Mouse (Mus musculus): ENCODE data around the gene Egfem1. TPM values are rescaled to one million over a fixed set of nuclear protein-coding genes. Genes with fewer than 3 reads are reported as not detected.

Gene Egfem1
- polyA plus RNA-seq, 1 experiment from 2014 or later: 1.1 TPM

DNA sequence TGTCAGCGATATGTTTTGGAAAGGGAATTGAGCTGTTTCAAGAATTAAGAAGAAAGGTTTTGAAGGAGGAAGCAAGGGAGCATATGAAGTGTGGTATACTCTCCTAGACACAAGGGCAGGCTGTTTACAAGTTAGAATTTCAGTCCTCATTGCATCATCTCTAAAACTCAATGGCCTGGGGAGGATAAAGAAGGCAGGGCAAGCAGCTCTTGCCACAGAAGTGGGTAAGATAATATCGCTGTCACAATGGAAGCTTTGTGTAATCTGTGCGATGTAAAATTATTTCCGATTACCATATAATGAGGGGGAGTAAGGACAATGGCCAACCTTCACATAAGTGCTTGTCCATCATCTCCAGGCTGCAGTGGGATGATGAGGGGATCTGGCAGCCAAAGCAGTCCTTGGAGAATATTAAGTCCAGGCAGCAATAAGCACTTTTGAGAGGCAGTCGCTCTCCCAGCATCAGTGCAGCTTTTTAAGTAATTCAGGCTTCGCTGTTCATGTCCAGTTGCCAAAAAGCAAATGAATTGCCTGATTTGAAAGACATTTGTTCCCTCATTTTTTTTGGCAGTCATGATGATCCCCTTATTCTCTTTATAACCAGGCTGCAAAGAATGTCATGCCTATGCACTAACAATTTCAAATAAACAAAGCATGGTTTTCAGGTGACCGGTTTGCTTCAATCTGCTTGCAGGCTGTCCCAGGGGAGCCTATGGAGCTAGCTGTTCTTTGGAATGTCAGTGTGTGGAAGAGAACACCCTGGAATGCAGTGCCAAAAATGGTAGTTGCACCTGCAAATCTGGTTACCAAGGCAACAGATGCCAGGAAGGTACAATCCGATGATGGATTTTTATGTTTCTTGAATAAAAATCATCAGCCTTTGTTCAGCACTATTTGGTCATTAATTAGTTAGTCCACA lies 607.8 kb downstream of the Egfem1 start:
- no peaks in the 10 kb centered on the region for H3K4me1 ChIP-seq (ENCODE audit: control insufficient read depth, insufficient read depth, low read length)
- no peak overlapping the region for H3K9ac ChIP-seq (ENCODE audit: low read depth, low read length)
- H3K36me3 ChIP-seq (ENCODE audit: control insufficient read depth, insufficient read depth, low read length): no peaks in the 10 kb centered on the region
- WGBS: 90% methylated on average over 8 of the region's 8 CpGs
- H3K9me3 ChIP-seq (ENCODE audit: control insufficient read depth, low read length): no peaks in the 10 kb centered on the region
- H3K4me3 ChIP-seq (ENCODE audit: low read length): no peak overlapping the region
- no peak for ATAC-seq (ENCODE audit: low FRiP score, low TSS enrichment)
- no peaks in the 10 kb centered on the region for H3K27me3 ChIP-seq (ENCODE audit: control insufficient read depth, insufficient read depth, low read length)
- H3K27ac ChIP-seq (ENCODE audit: low read depth, low read length): no peak overlapping the region
- H3K4me2 ChIP-seq (replicated peaks; ENCODE audit: low read depth, low read length): no peak overlapping the region

DNA sequence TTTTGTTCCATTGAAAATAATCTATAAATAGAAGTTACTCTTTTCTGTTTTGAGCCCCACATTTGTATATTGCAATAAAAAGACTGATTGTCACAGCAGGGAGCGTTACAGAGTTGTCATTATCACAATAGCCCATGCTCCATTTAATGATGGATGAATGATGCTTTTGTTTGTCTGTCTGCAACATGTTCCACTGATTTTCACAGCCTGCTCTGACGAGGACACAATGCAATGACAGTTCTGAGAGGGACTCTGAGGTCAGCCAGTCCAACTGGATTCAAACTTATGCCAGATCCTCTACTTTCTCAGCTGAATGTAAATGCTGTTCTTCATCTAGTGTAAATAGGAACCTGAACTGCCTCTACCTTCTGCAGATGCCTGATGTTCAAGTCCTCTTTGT lies 619.3 kb downstream of the Egfem1 start:
- H3K9me3 ChIP-seq (ENCODE audit: control insufficient read depth, low read length): no peaks in the 10 kb centered on the region
- WGBS: 65% methylated on average over 2 of the region's 2 CpGs

DNA sequence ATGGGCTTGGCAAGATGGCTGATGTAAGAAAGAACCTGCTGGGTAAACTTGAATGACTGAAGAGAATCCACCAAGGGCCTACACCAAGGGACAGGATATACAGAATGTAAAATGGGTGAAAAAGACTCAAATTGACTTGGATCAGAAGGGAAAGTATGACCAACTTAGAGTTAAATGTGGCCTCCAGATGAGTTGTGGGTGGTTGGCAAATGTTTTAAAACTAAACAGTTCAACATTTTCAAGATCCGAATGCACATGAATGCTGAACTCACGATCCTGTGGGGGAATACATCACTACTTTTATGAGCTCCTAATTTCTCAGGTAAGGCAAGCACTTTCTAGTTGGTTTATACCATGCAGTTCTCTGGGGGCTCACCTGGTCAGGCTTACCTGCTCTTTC lies 625.0 kb downstream of the Egfem1 start:
- no peak overlapping the region for H3K4me2 ChIP-seq (replicated peaks; ENCODE audit: low read depth, low read length)
- no peaks in the 10 kb centered on the region for H3K36me3 ChIP-seq (ENCODE audit: control insufficient read depth, insufficient read depth, low read length)
- no peaks in the 10 kb centered on the region for H3K27me3 ChIP-seq (ENCODE audit: control insufficient read depth, insufficient read depth, low read length)
- H3K4me3 ChIP-seq (ENCODE audit: low read length): no peak overlapping the region
- no peak for ATAC-seq (ENCODE audit: low FRiP score, low TSS enrichment)
- H3K9me3 ChIP-seq (ENCODE audit: control insufficient read depth, low read length): no peaks in the 10 kb centered on the region
- 92% methylated on average over 2 of the region's 2 CpGs for WGBS
- H3K4me1 ChIP-seq (ENCODE audit: control insufficient read depth, insufficient read depth, low read length): no peaks in the 10 kb centered on the region
- H3K9ac ChIP-seq (ENCODE audit: low read depth, low read length): no peak overlapping the region
- H3K27ac ChIP-seq (ENCODE audit: low read depth, low read length): no peak overlapping the region

More for the DNA sequence above, 619.3 kb downstream of the Egfem1 start:
- H3K9ac ChIP-seq (ENCODE audit: low read depth, low read length): no peak overlapping the region
- no peaks in the 10 kb centered on the region for H3K36me3 ChIP-seq (ENCODE audit: control insufficient read depth, insufficient read depth, low read length)
- H3K4me3 ChIP-seq (ENCODE audit: low read length): no peak overlapping the region
- ATAC-seq (ENCODE audit: low FRiP score, low TSS enrichment): no peak
- H3K27me3 ChIP-seq (ENCODE audit: control insufficient read depth, insufficient read depth, low read length): no peaks in the 10 kb centered on the region
- H3K4me2 ChIP-seq (replicated peaks; ENCODE audit: low read depth, low read length): no peak overlapping the region
- H3K4me1 ChIP-seq (ENCODE audit: control insufficient read depth, insufficient read depth, low read length): no peaks in the 10 kb centered on the region
- H3K27ac ChIP-seq (ENCODE audit: low read depth, low read length): no peak overlapping the region

- WGBS: 93% methylated on average over 1 of the region's 1 CpGs
- Histone ChIP-seq H3K4me3 (ENCODE audit: low read length) (no peak overlapping the region), H3K9me3 (ENCODE audit: control insufficient read depth, low read length) (no peaks in the 10 kb centered on the region), H3K27ac (ENCODE audit: low read depth, low read length) (no peak overlapping the region), H3K27me3 (ENCODE audit: control insufficient read depth, insufficient read depth, low read length) (no peaks in the 10 kb centered on the region), H3K4me1 (ENCODE audit: control insufficient read depth, insufficient read depth, low read length) (no peaks in the 10 kb centered on the region), H3K4me2 (replicated peaks; ENCODE audit: low read depth, low read length) (no peak overlapping the region), H3K36me3 (ENCODE audit: control insufficient read depth, insufficient read depth, low read length) (no peaks in the 10 kb centered on the region), H3K9ac (ENCODE audit: low read depth, low read length) (no peak overlapping the region)
- ATAC-seq (ENCODE audit: low FRiP score, low TSS enrichment): no peak
These were observed 625.6 kb downstream of the Egfem1 start for GRCm38 (mm10) chr3:29707467-29707866.

DNA sequence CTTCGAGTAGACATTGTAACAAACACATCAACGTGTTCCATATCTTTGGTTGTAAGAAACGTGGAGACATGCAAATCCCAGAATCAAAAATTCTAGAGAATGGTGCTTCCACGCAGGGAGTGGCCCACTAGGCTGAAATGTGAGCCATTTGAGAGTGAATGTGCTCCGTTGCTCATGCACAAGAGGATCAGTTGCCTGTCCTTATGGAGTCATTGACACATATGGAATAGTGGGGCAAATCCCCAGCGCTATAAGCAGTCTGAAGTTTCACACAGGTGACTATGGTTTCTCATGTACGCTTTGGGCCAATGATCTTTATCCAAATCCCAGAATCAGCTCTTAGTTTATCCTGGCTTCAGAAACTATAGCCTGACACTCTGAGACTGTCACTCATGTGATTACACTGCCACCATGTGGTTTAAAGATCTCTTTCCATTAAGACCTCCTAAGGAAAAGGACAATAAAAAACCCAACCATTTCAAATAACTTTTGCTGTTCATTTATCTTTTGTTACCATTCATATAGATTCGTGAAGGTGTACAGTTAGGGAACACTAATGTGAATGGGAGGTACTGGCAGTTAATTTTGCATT lies 644.6 kb downstream of the Egfem1 start:
- H3K36me3 ChIP-seq (ENCODE audit: control insufficient read depth, insufficient read depth, low read length): no peaks in the 10 kb centered on the region
- WGBS: 61% methylated on average over 8 of the region's 8 CpGs
- H3K4me3 ChIP-seq (ENCODE audit: low read length): no peak overlapping the region
- H3K4me1 ChIP-seq (ENCODE audit: control insufficient read depth, insufficient read depth, low read length): no peaks in the 10 kb centered on the region
- H3K27ac ChIP-seq (ENCODE audit: low read depth, low read length): no peak overlapping the region
- no peak for ATAC-seq (ENCODE audit: low FRiP score, low TSS enrichment)
- no peak overlapping the region for H3K4me2 ChIP-seq (replicated peaks; ENCODE audit: low read depth, low read length)
- no peaks in the 10 kb centered on the region for H3K9me3 ChIP-seq (ENCODE audit: control insufficient read depth, low read length)
- H3K9ac ChIP-seq (ENCODE audit: low read depth, low read length): no peak overlapping the region
- no peaks in the 10 kb centered on the region for H3K27me3 ChIP-seq (ENCODE audit: control insufficient read depth, insufficient read depth, low read length)

- Histone ChIP-seq H3K4me3 (ENCODE audit: low read length) (no peak overlapping the region), H3K9ac (ENCODE audit: low read depth, low read length) (no peak overlapping the region), H3K4me1 (ENCODE audit: control insufficient read depth, insufficient read depth, low read length) (no peaks in the 10 kb centered on the region), H3K27ac (ENCODE audit: low read depth, low read length) (no peak overlapping the region), H3K27me3 (ENCODE audit: control insufficient read depth, insufficient read depth, low read length) (no peaks in the 10 kb centered on the region), H3K9me3 (ENCODE audit: control insufficient read depth, low read length) (no peaks in the 10 kb centered on the region), H3K36me3 (ENCODE audit: control insufficient read depth, insufficient read depth, low read length) (no peaks in the 10 kb centered on the region), H3K4me2 (replicated peaks; ENCODE audit: low read depth, low read length) (no peak overlapping the region)
- ATAC-seq (ENCODE audit: low FRiP score, low TSS enrichment): no peak
- 23% methylated on average over 4 of the region's 4 CpGs for WGBS
These were observed 648.4 kb downstream of the Egfem1 start for GRCm38 (mm10) chr3:29730062-29730760.

DNA sequence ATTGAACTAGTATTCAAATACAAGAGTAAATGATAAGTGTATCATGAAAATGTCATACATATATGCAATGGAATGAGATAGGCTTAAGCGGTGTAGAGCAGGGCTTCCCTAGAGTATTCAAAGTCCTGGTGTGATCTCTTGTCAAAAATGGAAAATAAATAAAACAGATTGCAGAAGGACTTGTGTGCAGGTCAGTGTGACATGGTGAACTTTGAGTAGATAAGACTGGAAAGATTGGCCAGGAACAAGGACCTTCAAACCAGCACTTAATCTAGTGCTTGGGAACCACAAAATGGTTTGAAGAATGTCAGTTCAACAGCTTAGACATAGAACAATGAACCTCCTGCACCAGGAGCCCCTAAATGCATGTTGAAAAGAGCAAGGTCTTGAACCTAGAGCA lies 649.7 kb downstream of the Egfem1 start:
- Histone ChIP-seq H3K9ac (ENCODE audit: low read depth, low read length) (no peak overlapping the region), H3K4me2 (replicated peaks; ENCODE audit: low read depth, low read length) (no peak overlapping the region), H3K4me1 (ENCODE audit: control insufficient read depth, insufficient read depth, low read length) (no peaks in the 10 kb centered on the region), H3K36me3 (ENCODE audit: control insufficient read depth, insufficient read depth, low read length) (no peaks in the 10 kb centered on the region), H3K27ac (ENCODE audit: low read depth, low read length) (no peak overlapping the region), H3K27me3 (ENCODE audit: control insufficient read depth, insufficient read depth, low read length) (no peaks in the 10 kb centered on the region), H3K9me3 (ENCODE audit: control insufficient read depth, low read length) (no peaks in the 10 kb centered on the region), H3K4me3 (ENCODE audit: low read length) (no peak overlapping the region)
- ATAC-seq (ENCODE audit: low FRiP score, low TSS enrichment): no peak
- 84% methylated on average over 1 of the region's 1 CpGs for WGBS

DNA sequence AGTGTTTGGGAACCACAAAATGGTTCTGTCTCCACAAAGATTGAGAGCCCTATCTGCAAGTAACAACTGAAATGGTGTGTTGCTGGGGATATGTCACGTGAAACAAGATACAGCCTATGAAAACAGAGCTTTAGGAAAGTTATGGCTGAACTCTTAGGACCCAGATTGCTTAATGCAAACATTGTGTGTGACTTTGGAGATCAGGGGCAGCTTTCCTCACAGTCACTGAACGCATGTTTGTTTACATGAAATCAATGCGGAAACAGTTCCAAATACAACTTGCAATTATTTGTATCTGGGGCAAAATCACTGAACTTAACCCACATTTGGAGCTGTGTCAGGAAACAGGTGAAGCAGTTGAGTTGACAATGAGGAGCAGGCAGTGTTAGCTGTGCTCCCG lies 650.8 kb downstream of the Egfem1 start:
- Histone ChIP-seq H3K36me3 (ENCODE audit: control insufficient read depth, insufficient read depth, low read length) (no peaks in the 10 kb centered on the region), H3K4me2 (replicated peaks; ENCODE audit: low read depth, low read length) (no peak overlapping the region), H3K27ac (ENCODE audit: low read depth, low read length) (no peak overlapping the region), H3K27me3 (ENCODE audit: control insufficient read depth, insufficient read depth, low read length) (no peaks in the 10 kb centered on the region), H3K4me3 (ENCODE audit: low read length) (no peak overlapping the region), H3K4me1 (ENCODE audit: control insufficient read depth, insufficient read depth, low read length) (no peaks in the 10 kb centered on the region), H3K9ac (ENCODE audit: low read depth, low read length) (no peak overlapping the region), H3K9me3 (ENCODE audit: control insufficient read depth, low read length) (no peaks in the 10 kb centered on the region)
- WGBS: 48% methylated on average over 4 of the region's 4 CpGs
- ATAC-seq (ENCODE audit: low FRiP score, low TSS enrichment): no peak

DNA sequence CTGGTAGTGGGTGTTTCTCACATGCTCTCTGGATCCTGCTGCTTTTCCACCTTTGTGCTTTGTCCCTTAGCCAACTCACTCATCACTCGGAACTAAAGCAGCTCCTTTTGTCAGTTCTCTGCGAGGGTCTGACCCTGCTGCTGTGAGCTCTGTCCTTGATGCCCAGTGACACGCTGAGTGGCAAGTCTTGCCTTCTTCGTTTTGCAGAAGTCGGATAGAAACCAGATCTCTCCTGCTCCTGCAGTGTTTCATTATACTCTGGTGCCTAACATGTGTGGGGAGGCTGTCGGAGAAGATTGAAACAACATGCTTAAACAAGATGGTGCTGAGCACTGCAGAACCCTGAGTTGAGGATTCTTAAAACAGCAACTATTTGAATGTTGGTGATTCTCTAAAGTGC lies 652.4 kb downstream of the Egfem1 start:
- no peak overlapping the region for H3K4me2 ChIP-seq (replicated peaks; ENCODE audit: low read depth, low read length)
- no peaks in the 10 kb centered on the region for H3K27me3 ChIP-seq (ENCODE audit: control insufficient read depth, insufficient read depth, low read length)
- no peak overlapping the region for H3K27ac ChIP-seq (ENCODE audit: low read depth, low read length)
- H3K36me3 ChIP-seq (ENCODE audit: control insufficient read depth, insufficient read depth, low read length): no peaks in the 10 kb centered on the region
- no peaks in the 10 kb centered on the region for H3K9me3 ChIP-seq (ENCODE audit: control insufficient read depth, low read length)
- no peak for ATAC-seq (ENCODE audit: low FRiP score, low TSS enrichment)
- WGBS: 70% methylated on average over 6 of the region's 6 CpGs
- no peak overlapping the region for H3K4me3 ChIP-seq (ENCODE audit: low read length)
- no peaks in the 10 kb centered on the region for H3K4me1 ChIP-seq (ENCODE audit: control insufficient read depth, insufficient read depth, low read length)
- no peak overlapping the region for H3K9ac ChIP-seq (ENCODE audit: low read depth, low read length)
